Mouse (Mus musculus) forebrain, postnatal 0 days (tissue): Measurements from ENCODE around the gene Cldn3. TPM values are rescaled to one million over a fixed set of nuclear protein-coding genes. Genes with fewer than 3 reads are reported as not detected.

Source experiments
- ATAC-seq: fragments of 200-750 bp; cut with Nextera tagmentation; 2 replicates; pipeline ENCODE4 v1.8.0; 2017; ENCODE audit warnings: mild to moderate bottlenecking, moderate library complexity
- DNase-seq: peaks from one replicate; pipeline ENCODE4 v3.0.0-alpha.2; 2015
- H3K27ac ChIP-seq: fragments of 300-500 bp; sonication (generic); 2 replicates; pipeline ENCODE4 v1.5.1; 2014; ENCODE audit warnings: low read depth, mild to moderate bottlenecking, antibody characterized with exemption, low read length, moderate library complexity, mixed read lengths
- H3K27me3 ChIP-seq: fragments of 300-500 bp; sonication (generic); 2 replicates; pipeline ENCODE4 v1.6.1; 2014; ENCODE audit warnings: mild to moderate bottlenecking, low read length, mixed read lengths; ENCODE audit not compliant: insufficient read depth
- H3K36me3 ChIP-seq: fragments of 300-500 bp; sonication (generic); 2 replicates; pipeline ENCODE4 v1.6.1; 2014; ENCODE audit warnings: mild to moderate bottlenecking, moderate library complexity; ENCODE audit not compliant: insufficient read depth
- H3K4me1 ChIP-seq: fragments of 300-500 bp; sonication (generic); 2 replicates; pipeline ENCODE4 v1.6.1; 2014; ENCODE audit warnings: antibody characterized with exemption; ENCODE audit not compliant: insufficient read depth
- H3K4me2 ChIP-seq: fragments of 300-500 bp; sonication (generic); 2 replicates; pipeline ENCODE4 v1.6.1; 2014; ENCODE audit warnings: low read depth, mild to moderate bottlenecking, moderate library complexity
- H3K4me3 ChIP-seq: fragments of 300-500 bp; sonication (generic); 2 replicates; pipeline ENCODE4 v1.5.1; 2014; ENCODE audit warnings: low read depth, low read length, mixed read lengths
- H3K9ac ChIP-seq: fragments of 300-500 bp; sonication (generic); 2 replicates; pipeline ENCODE4 v1.6.1; 2014; ENCODE audit warnings: mild to moderate bottlenecking
- H3K9me3 ChIP-seq: fragments of 300-500 bp; sonication (generic); 2 replicates; pipeline ENCODE4 v1.6.1; 2016; ENCODE audit warnings: low read length
- CTCF ChIP-seq: sonication (generic); IDR thresholded peaks from 2 replicates; pipeline ENCODE4 v1.5.1; 2016; ENCODE audit warnings: antibody characterized with exemption, control low read depth, low read depth
- WGBS: fragments of 180-500 bp; shearing (Covaris S2); extraction: QIAGEN DNeasy Blood & Tissue Kit; methylation state at CpG from one replicate; pipeline ENCODE4 v1.1.7; 2014; 5-methylcytosine and 5-hydroxymethylcytosine counted together
- polyA plus RNA-seq: library from polyadenylated mRNA; unstranded; fragments of >200 nt; fragmentation: Nextera tagmentation; extraction: Ambion mirVana; gene quantifications from 2 replicates; pipeline ENCODE4 v1.2.1, GENCODE M21; 2015
- total RNA-seq: library from RNA; depleted of rRNA; stranded (reverse); fragments of >200 nt; gene quantifications from 2 replicates; pipeline ENCODE4 v1.2.3, GENCODE M21; 2014

Gene Cldn3
- total and polyA plus RNA-seq, 2 experiments from 2014 or later: 5.5 to 10.9 TPM

- peaks cover 7% of the 10 kb centered on the region; the same call in 1 of the 2 replicates for H3K4me1 ChIP-seq
- peak; percentile 62 for TF ChIP-seq CTCF
- DNase-seq (peak; percentile 69), ATAC-seq (peak; percentile 81)
- 3% methylated on average over 14 of the region's 14 CpGs for WGBS
- H3K4me3 ChIP-seq: no peak overlapping the region; the same call in 1 of the 2 replicates
- no peak overlapping the region; the same call in 1 of the 2 replicates for H3K27ac ChIP-seq
- no peaks in the 10 kb centered on the region for H3K9me3 ChIP-seq
- H3K4me2 ChIP-seq: peak overlapping the region; percentile 20
- H3K36me3 ChIP-seq: no peaks in the 10 kb centered on the region
- H3K9ac ChIP-seq: no peak overlapping the region
- no peaks in the 10 kb centered on the region for H3K27me3 ChIP-seq
Measured at GRCm38 (mm10) chr5:135001309-135001708, 15.3 kb downstream of the Cldn3 start.

- ATAC-seq (no peak), DNase-seq (no peak)
- no peak overlapping the region for H3K4me2 ChIP-seq
- no peak overlapping the region for H3K27ac ChIP-seq
- H3K4me3 ChIP-seq: no peak overlapping the region
- H3K36me3 ChIP-seq: no peaks in the 10 kb centered on the region
- no peaks in the 10 kb centered on the region for H3K9me3 ChIP-seq
- no peak for TF ChIP-seq CTCF
- H3K27me3 ChIP-seq: no peaks in the 10 kb centered on the region
- H3K9ac ChIP-seq: no peak overlapping the region
- H3K4me1 ChIP-seq: peaks cover 7% of the 10 kb centered on the region; the same call in 1 of the 2 replicates
- 64% methylated on average over 5 of the region's 5 CpGs for WGBS
Measured at GRCm38 (mm10) chr5:135002151-135002550, 16.1 kb downstream of the Cldn3 start.

DNA sequence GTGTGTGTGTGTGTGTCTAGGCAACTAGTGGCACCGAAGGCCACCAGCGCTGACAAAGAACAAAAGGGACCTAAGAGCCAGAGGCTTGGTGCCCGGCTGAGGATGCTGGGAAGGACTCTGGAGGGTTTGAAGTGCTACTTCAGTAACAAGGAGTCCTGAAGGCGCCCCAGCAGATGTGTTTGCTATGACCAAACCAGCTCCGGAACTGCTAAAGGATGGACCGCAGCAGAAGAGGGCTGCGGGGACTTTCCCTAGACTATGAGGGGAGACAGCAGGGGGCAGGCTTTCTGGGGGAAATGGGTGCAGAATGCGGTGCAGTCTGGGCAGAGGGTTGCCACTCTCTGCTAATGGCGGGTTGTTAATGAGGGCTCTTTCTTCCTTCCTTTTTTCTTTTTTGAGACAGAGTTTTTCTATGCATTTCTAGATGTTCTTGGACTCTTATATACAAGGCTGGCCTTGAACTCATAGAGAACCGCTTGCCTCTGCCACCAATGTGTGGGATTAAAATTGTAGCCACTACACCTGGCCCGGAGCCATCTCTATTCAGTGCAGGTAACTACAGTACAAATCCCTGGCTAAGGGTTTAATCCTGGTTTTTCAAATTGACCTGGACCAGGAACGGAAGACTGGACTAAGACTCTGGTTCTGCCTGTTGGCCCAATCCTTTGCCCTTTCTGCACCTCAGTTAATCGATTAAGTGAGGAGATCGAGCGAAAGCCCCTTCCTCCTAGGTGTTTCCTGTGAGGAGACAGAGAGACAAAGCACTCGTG lies 22.0 kb downstream of the Cldn3 start:
- no peak for ATAC-seq
- Histone ChIP-seq H3K9ac (peak overlapping the region; percentile 68), H3K27ac (peak overlapping the region; percentile 98), H3K4me1 (0 out of 2 replicates have a peak, but pooled peaks cover 8% of the 10 kb centered on the region), H3K36me3 (no peaks in the 10 kb centered on the region), H3K4me3 (peak overlapping the region; percentile 64), H3K4me2 (peak overlapping the region; percentile 65), H3K9me3 (no peaks in the 10 kb centered on the region), H3K27me3 (no peaks in the 10 kb centered on the region)
- WGBS: 32% methylated on average over 16 of the region's 16 CpGs
- no peak for DNase-seq
- peak; percentile 25 for TF ChIP-seq CTCF

- H3K4me3 ChIP-seq: peak within 1 kb of the TSS; percentile 64
- H3K9ac ChIP-seq: peak within 1 kb of the TSS; percentile 75
- under 1% methylated on average over 52 of the region's 52 CpGs for WGBS
- 0 out of 2 replicates have a peak, but pooled peaks cover 8% of the 10 kb centered on the region for H3K4me1 ChIP-seq
- H3K27me3 ChIP-seq: no peaks in the 10 kb centered on the region
- H3K36me3 ChIP-seq: no peaks in the 10 kb centered on the region
- H3K9me3 ChIP-seq: no peaks in the 10 kb centered on the region
- peak; percentile 100 for DNase-seq
- peak; percentile 46 for TF ChIP-seq CTCF
- H3K27ac ChIP-seq: peak within 1 kb of the TSS; percentile 98
- peak within 1 kb of the TSS; percentile 65 for H3K4me2 ChIP-seq
- ATAC-seq: peak; percentile 91
Measured at GRCm38 (mm10) chr5:135008671-135009589, 22.9 kb downstream of the Cldn3 start, which contains the start of gene Abhd11. Gene Abhd11 (plus strand): TSS chr5:135009152.

- peak; percentile 81 for ATAC-seq
- Histone ChIP-seq H3K27ac (peak overlapping the region; percentile 98), H3K9me3 (no peaks in the 10 kb centered on the region), H3K4me2 (peak overlapping the region; percentile 65), H3K9ac (peak overlapping the region; percentile 75), H3K4me1 (0 out of 2 replicates have a peak, but pooled peaks cover 8% of the 10 kb centered on the region), H3K27me3 (no peaks in the 10 kb centered on the region), H3K4me3 (peak overlapping the region; percentile 64), H3K36me3 (no peaks in the 10 kb centered on the region)
- no peak for TF ChIP-seq CTCF
- DNase-seq: peak; percentile 94
- WGBS: 2% methylated on average over 35 of the region's 37 CpGs
Measured at GRCm38 (mm10) chr5:135009590-135010319, 23.7 kb downstream of the Cldn3 start.

GRCm38 (mm10) chr5:135010320-135010709 lies 24.3 kb downstream of the Cldn3 start:
- Histone ChIP-seq H3K27me3 (no peaks in the 10 kb centered on the region), H3K4me3 (peak overlapping the region; percentile 64), H3K9me3 (no peaks in the 10 kb centered on the region), H3K9ac (peak overlapping the region; percentile 75), H3K36me3 (no peaks in the 10 kb centered on the region), H3K27ac (no peak overlapping the region; the same call in 1 of the 2 replicates), H3K4me1 (0 out of 2 replicates have a peak, but pooled peaks cover 8% of the 10 kb centered on the region), H3K4me2 (peak overlapping the region; percentile 65)
- WGBS: 53% methylated on average over 7 of the region's 7 CpGs
- no peak for ATAC-seq
- DNase-seq: no peak
- no peak for TF ChIP-seq CTCF
